Mouse (Mus musculus): ENCODE results near the gene Tspyl2. TPM values are rescaled to one million over a fixed set of nuclear protein-coding genes. Genes with fewer than 3 reads are reported as not detected.

Gene Tspyl2
- total and polyA plus RNA-seq, 3 experiments, result 13.3 to 16.1 (median 13.6) TPM

DNA sequence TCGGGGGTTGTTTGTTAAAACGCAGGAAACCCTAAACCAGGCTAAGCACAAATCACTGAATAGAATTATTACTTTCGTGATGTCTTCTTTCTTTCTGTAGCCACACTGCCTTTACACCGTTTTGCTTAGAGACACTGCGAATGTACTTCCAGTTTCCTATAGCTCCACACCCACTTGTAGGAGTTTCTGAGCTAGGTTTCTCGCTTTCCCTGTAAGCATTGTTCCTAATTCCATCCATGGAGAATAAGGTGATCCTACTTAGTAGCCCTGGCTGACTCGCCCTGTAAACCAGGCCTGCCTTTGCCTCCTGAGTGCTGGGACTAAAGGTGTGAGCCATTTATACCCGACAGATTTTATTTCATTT, 14.6 kb downstream of the Tspyl2 start:
- DNase-seq, result no peak
- Histone ChIP-seq H3K4me3 (peak overlapping the region; percentile 58), H3K9ac (ENCODE audit: low read depth, low read length) (no peak overlapping the region; the same call in 1 of the 2 replicates), H3K36me3 (ENCODE audit: control insufficient read depth, insufficient read depth, low read length) (no peaks in the 10 kb centered on the region), H3K27ac (peak overlapping the region; percentile 72), H3K4me1 (ENCODE audit: control insufficient read depth, insufficient read depth, low read length) (no peaks in the 10 kb centered on the region; the same call in 1 of the 2 replicates), H3K27me3 (ENCODE audit: control insufficient read depth, insufficient read depth, low read length) (no peaks in the 10 kb centered on the region), H3K79me2 (replicated peaks; ENCODE audit: control insufficient read depth, insufficient read depth, low read length) (no peaks in the 10 kb centered on the region)
- intact Hi-C loops (cut with DNase I), result no loop called here
- 23% methylated on average over 8 of the region's 8 CpGs for WGBS
- TF ChIP-seq POLR2A (IDR thresholded peaks at IDR 0.05; ENCODE audit: insufficient read depth, low read depth, low read length) (no peak), CTCF (IDR thresholded peaks at IDR 0.05) (no peak), EP300 (IDR thresholded peaks at IDR 0.05; ENCODE audit: insufficient read depth, low read depth, low read length) (no peak)

DNA sequence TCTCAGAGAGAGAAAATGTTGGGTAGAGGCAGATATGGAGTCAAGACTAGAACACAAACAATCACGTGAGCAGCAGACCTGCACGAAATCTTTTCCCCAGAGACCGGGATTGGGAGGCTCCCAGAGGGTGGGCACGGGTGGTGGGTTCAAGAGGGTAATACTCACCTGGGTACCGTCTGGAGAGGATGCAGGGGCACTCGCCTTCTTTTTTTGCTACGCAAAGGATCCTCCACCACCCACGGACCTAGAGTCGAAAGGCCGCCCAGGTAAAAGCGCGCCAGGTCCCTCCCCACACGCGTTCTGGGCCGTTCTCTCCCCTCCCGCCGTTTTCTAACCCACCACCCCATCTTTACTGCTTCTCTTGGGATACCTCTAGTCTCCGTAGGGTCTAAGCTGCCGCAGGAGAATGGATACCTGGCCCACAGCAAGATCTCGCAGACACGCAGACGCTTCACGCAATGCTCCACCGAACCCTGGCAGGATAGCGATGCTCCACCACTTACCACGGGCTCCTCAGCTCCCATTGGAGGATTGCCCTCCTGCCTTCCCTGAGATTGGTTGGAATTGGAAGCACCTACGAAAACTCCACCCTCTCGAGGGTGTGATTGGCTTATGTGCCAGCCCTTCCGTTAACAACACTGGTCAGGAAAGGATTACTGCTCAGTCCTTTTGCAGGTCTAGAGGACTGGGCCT, 15.1 kb downstream of the Tspyl2 start, which contains the start of gene Kantr:
Gene Kantr, minus strand, starts transcription at position 500 of the 693 bp plus-strand sequence.
- Histone ChIP-seq H3K27me3 (ENCODE audit: control insufficient read depth, insufficient read depth, low read length) (no peaks in the 10 kb centered on the region), H3K4me1 (ENCODE audit: control insufficient read depth, insufficient read depth, low read length) (no peaks in the 10 kb centered on the region; the same call in 1 of the 2 replicates), H3K9ac (ENCODE audit: low read depth, low read length) (peak within 1 kb of the TSS; percentile 67), H3K27ac (peak within 1 kb of the TSS; percentile 72), H3K79me2 (replicated peaks; ENCODE audit: control insufficient read depth, insufficient read depth, low read length) (no peaks in the 10 kb centered on the region), H3K36me3 (ENCODE audit: control insufficient read depth, insufficient read depth, low read length) (no peaks in the 10 kb centered on the region), H3K4me3 (peak within 1 kb of the TSS; percentile 58)
- intact Hi-C loops (cut with DNase I), result no loop called here
- DNase-seq, result peak; percentile 72 to 84
- TF ChIP-seq POLR2A (IDR thresholded peaks at IDR 0.05; ENCODE audit: insufficient read depth, low read depth, low read length) (peak; percentile 78), EP300 (IDR thresholded peaks at IDR 0.05; ENCODE audit: insufficient read depth, low read depth, low read length) (no peak)
- 8% methylated on average over 29 of the region's 29 CpGs for WGBS

DNA sequence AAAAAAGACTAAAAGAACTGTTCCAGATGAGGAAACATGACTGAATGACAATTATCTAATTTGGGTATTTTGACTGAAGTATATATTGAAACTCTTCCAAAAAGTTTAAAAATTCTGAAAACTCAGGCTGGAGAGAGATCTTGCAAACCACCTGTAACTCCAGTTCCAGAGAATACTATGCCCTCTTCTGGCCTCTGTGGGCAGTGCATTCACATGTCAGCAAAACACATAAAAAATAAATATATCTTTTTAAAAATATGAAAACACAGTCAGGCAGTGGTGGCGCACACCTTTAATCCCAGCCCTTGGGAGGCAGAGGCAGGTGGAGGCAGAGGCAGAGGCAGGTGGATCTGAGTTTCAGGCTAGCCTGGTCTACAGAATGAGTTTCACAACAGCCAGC, 18.6 kb downstream of the Tspyl2 start:
- Histone ChIP-seq H3K79me2 (replicated peaks; ENCODE audit: control insufficient read depth, insufficient read depth, low read length) (no peaks in the 10 kb centered on the region), H3K4me1 (ENCODE audit: control insufficient read depth, insufficient read depth, low read length) (no peaks in the 10 kb centered on the region; the same call in 1 of the 2 replicates), H3K27ac (no peak overlapping the region), H3K9ac (ENCODE audit: low read depth, low read length) (no peak overlapping the region), H3K36me3 (ENCODE audit: control insufficient read depth, insufficient read depth, low read length) (no peaks in the 10 kb centered on the region), H3K27me3 (ENCODE audit: control insufficient read depth, insufficient read depth, low read length) (no peaks in the 10 kb centered on the region), H3K4me3 (no peak overlapping the region)
- WGBS, result 100% methylated on average over 1 of the region's 1 CpGs
- no peak for DNase-seq
- intact Hi-C loops (cut with DNase I), result no loop called here
- TF ChIP-seq EP300 (IDR thresholded peaks at IDR 0.05; ENCODE audit: insufficient read depth, low read depth, low read length) (no peak), CTCF (IDR thresholded peaks at IDR 0.05) (peak; percentile 38)

DNA sequence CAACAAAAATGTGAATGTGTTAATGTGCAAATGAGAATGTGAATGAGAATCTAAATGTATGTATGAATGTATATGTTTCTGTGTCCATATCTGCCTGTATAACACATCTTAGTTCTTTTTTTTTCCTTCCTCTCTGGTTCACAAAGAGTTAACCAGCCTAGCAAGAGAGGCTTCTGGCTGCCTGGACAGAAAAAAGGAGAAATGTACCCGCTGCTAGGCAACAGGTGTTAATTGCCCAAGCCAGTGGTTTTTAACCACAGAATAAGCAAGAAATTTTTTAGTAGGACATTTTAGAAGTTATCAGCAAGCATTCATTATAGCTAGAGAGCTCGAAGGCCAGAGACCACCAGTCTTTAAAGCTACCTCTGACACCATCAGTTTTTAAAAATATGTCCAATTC, 19.4 kb downstream of the Tspyl2 start:
- H3K27me3 ChIP-seq (ENCODE audit: control insufficient read depth, insufficient read depth, low read length), result no peaks in the 10 kb centered on the region
- intact Hi-C loops (cut with DNase I), result no loop called here
- no peak overlapping the region for H3K4me3 ChIP-seq
- 51% methylated on average over 2 of the region's 2 CpGs for WGBS
- no peak for TF ChIP-seq CTCF (IDR thresholded peaks at IDR 0.05)
- TF ChIP-seq POLR2A (IDR thresholded peaks at IDR 0.05; ENCODE audit: insufficient read depth, low read depth, low read length), result no peak
- no peak for TF ChIP-seq EP300 (IDR thresholded peaks at IDR 0.05; ENCODE audit: insufficient read depth, low read depth, low read length)
- H3K4me1 ChIP-seq (ENCODE audit: control insufficient read depth, insufficient read depth, low read length), result no peaks in the 10 kb centered on the region; the same call in 1 of the 2 replicates
- DNase-seq, result no peak
- no peak overlapping the region for H3K27ac ChIP-seq
- H3K36me3 ChIP-seq (ENCODE audit: control insufficient read depth, insufficient read depth, low read length), result no peaks in the 10 kb centered on the region
- H3K9ac ChIP-seq (ENCODE audit: low read depth, low read length), result no peak overlapping the region
- H3K79me2 ChIP-seq (replicated peaks; ENCODE audit: control insufficient read depth, insufficient read depth, low read length), result no peaks in the 10 kb centered on the region

DNA sequence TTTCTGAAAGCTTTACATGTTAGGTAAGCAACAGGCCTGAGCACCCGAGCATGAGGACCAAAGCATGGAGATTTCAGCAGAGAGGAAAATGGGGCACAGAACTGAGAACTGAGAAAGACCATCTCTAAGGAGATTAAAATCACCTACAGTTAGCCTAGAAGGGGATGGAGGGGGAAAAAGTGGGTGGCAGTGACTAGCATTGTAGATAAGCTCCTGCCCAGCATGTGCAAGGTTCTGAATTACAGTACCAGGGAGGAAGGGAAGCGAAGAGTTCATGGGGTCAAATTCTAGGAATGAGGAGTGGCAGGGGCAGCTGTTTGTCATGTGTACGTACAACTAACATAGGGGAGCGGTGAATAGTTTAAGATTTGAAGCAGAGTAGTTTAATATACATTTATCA, 21.7 kb downstream of the Tspyl2 start:
- H3K4me1 ChIP-seq (ENCODE audit: control insufficient read depth, insufficient read depth, low read length), result no peaks in the 10 kb centered on the region
- no peak overlapping the region for H3K9ac ChIP-seq (ENCODE audit: low read depth, low read length)
- H3K79me2 ChIP-seq (replicated peaks; ENCODE audit: control insufficient read depth, insufficient read depth, low read length), result no peaks in the 10 kb centered on the region
- WGBS, result 79% methylated on average over 4 of the region's 4 CpGs
- intact Hi-C loops (cut with DNase I), result no loop called here
- H3K27me3 ChIP-seq (ENCODE audit: control insufficient read depth, insufficient read depth, low read length), result no peaks in the 10 kb centered on the region
- no peaks in the 10 kb centered on the region for H3K36me3 ChIP-seq (ENCODE audit: control insufficient read depth, insufficient read depth, low read length)
- TF ChIP-seq CTCF (IDR thresholded peaks at IDR 0.05), result no peak
- no peak overlapping the region for H3K4me3 ChIP-seq
- DNase-seq, result no peak
- no peak overlapping the region for H3K27ac ChIP-seq

DNA sequence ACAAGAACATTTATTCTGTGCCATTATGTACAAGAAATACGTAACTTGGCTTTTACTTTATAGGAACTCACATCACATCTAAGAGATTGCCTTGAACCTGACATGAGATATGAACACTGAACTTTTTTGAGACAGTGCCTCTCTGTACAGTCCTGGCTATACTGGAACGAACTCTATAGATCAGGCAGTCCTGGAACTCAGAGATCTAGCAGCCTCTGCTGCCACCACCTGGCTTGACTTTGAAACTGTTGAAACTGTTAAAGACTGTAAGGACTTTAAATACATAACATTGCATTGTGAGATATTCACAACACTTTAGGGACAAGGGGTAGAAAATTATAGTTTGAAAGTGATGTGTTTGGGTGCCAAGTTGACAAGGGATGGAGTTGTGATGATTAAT, 34.3 kb downstream of the Tspyl2 start:
- H3K27me3 ChIP-seq (ENCODE audit: control insufficient read depth, insufficient read depth, low read length), result no peaks in the 10 kb centered on the region
- H3K4me3 ChIP-seq, result no peak overlapping the region
- no peak overlapping the region for H3K27ac ChIP-seq
- WGBS, result 56% methylated on average over 2 of the region's 2 CpGs
- intact Hi-C loops (cut with DNase I), result loop anchor here (5.0 kb wide), 1 partner anchor 46 kb away; no protein-coding TSS in a partner anchor
- TF ChIP-seq CTCF (IDR thresholded peaks at IDR 0.05), result peak; percentile 73
- no peak for TF ChIP-seq POLR2A (IDR thresholded peaks at IDR 0.05; ENCODE audit: insufficient read depth, low read depth, low read length)
- no peak for TF ChIP-seq EP300 (IDR thresholded peaks at IDR 0.05; ENCODE audit: insufficient read depth, low read depth, low read length)
- no peaks in the 10 kb centered on the region for H3K36me3 ChIP-seq (ENCODE audit: control insufficient read depth, insufficient read depth, low read length)
- no peaks in the 10 kb centered on the region for H3K4me1 ChIP-seq (ENCODE audit: control insufficient read depth, insufficient read depth, low read length)
- H3K79me2 ChIP-seq (replicated peaks; ENCODE audit: control insufficient read depth, insufficient read depth, low read length), result no peaks in the 10 kb centered on the region
- no peak overlapping the region for H3K9ac ChIP-seq (ENCODE audit: low read depth, low read length)
- DNase-seq, result peak in 1 of 2 experiments; percentile 44
